Mouse (Mus musculus) retina, embryonic 14.5 days (tissue): ENCODE results near the gene Pa2g4.

Source experiments
- DNase-seq: peaks from one replicate; pipeline ENCODE4 v3.0.0-alpha.2; 2015; ENCODE audit warnings: low spot score

Gene Pa2g4

DNA sequence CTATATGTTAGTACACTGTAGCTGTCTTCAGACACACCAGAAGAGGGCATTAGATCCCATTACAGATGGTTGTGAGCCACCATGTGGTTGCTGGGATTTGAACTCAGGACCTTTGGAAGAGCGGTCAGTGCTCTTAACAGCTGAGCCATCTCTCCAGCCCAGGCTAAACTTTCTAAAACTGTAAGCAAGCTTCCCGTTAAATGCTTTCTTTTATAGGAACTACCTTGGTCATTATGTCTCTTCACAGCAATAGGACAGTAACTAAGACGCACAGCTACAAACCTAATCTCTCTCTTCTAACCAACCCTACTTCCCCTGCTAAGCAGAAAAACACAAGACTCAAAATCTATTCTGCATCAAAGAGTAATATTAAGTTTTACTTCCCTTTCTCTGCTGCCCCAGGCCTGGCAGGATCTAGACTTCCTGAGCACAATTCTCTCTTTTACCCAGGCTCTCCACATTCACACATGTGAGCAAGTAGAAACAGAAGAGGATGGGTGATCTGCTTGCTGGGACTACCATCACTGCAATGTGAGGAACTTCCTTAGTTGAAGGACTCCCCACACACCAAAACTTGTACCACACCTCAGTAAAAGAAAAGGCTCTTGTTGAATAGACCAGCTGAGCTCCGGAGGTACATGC, 30.0 kb downstream of the Pa2g4 start:
- DNase-seq, result no peak

DNA sequence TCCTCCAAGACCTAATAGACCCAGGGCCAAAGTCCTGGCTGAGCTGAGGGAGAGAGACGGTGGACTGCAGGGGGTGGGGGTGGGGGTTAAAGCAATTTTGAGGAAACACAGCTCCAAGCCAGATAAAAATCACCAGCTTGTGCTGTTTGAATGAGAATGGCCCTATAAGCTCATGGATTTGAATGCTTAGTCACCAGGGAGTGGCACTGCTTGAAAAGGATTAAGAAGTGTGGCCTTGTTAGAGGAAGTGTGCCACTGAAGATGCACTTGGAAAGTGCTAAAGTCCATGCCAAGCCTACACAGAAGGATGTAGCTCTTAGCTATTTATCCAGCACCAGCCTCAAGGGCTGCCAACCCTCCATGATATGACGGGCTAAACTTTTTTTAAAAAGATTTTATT, 30.6 kb downstream of the Pa2g4 start:
- no peak for DNase-seq

GRCm38 (mm10) chr10:128526366-128527356, 39.1 kb downstream of the Pa2g4 start:
- no peak for DNase-seq

- peak; percentile 97 for DNase-seq
Measured at GRCm38 (mm10) chr10:128525671-128526308, 40.0 kb downstream of the Pa2g4 start, which contains the start of gene Esyt1. Gene Esyt1 (minus strand): TSS chr10:128525871.

- DNase-seq, result peak; percentile 76
Measured at GRCm38 (mm10) chr10:128524732-128525662, 40.8 kb downstream of the Pa2g4 start.

DNA sequence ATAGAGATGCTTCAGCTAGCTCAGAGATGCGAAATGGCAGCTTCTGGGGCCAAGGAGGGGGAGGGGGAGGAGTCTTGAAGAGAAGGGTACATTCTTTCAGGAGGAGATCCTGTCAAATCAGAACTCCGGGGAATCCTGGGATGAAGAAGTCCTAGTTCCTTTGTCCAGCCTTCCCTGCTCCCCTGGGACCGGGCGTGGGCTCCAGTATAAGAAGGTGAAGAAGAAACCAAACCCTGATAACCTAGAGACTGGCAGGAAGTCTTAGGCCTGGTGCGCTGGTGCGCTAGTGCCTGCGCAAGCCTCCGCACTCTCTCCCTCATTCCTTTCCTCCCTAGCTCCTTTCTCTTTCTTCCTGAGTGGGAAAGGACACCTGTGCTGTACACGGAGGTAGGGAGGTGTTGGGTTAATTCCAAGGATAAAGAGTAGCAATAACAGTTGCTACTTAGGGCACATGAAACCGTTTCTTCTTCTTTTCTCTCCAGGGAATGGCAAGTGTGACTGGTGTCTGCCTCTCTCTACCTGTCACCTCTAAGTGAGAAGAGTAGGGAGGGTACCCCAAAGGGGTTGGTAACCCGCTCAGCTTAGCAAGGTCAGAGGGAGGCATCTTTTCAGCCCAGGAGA, 41.6 kb downstream of the Pa2g4 start:
- DNase-seq, result peak; percentile 63

GRCm38 (mm10) chr10:128522351-128522750, 43.4 kb downstream of the Pa2g4 start:
- no peak for DNase-seq

- no peak for DNase-seq
Measured at GRCm38 (mm10) chr10:128520591-128520990, 45.2 kb downstream of the Pa2g4 start.

GRCm38 (mm10) chr10:128518833-128519232, 47.0 kb downstream of the Pa2g4 start:
- peak; percentile 66 for DNase-seq

DNA sequence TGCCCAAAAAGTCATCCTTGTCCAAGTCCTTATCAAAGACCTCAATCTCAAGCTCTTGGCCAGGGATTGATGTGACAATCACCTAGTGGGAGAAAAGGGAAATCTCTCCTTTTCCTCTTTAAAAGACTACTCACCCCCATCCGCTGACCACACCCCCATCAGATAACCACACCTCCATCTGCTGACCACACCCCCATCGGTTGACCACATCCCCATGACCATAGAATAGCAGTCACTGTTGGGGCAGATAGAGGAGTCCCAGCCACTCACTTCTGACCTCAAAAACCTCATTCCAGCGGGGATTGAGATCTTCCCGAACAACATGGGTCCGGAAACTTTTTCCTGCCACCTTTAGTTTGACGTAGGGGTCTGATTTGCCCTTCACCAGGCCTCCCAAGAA, 49.1 kb downstream of the Pa2g4 start:
- no peak for DNase-seq

GRCm38 (mm10) chr10:128516029-128516428, 49.8 kb downstream of the Pa2g4 start:
- no peak for DNase-seq

DNA sequence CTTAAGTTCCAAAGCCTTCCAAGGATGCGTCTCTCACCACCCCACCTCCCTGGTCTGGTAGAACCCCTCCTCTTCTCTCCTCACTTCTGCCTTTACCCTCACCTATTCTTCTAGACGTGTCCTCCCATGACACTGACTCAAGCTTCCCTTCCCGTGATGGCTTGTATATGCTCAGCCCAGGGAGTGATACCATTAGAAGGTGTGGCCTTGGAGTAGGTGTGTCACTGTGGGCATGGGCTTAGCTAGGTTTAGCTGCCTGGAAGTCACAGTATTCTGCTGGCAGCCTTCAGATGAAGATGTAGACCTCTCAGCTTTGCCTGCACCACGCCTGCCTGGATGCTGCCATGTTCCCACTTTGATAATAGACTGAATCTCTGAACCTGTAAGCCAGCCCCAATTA, 50.7 kb downstream of the Pa2g4 start:
- no peak for DNase-seq

GRCm38 (mm10) chr10:128511761-128512160, 54.0 kb downstream of the Pa2g4 start:
- DNase-seq, result no peak

DNA sequence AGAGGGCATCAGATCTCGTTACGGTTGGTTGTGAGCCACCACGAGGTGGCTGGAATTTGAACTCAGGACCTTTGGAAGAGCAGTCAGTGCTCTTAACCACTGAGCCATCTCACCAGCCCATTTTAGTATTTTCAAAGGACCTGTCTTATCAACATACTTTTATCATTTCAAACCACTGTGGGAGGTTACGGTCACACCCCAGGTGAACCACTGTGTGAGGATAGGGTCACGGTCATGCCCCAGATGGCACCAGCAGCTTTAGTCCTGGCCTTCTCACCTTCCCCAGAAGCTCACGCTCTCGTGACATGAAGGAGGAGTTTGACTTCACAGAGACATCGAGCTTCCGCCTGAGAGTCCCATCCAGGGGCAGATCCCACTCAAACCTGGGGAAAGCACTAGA, 54.6 kb downstream of the Pa2g4 start:
- DNase-seq, result no peak

DNA sequence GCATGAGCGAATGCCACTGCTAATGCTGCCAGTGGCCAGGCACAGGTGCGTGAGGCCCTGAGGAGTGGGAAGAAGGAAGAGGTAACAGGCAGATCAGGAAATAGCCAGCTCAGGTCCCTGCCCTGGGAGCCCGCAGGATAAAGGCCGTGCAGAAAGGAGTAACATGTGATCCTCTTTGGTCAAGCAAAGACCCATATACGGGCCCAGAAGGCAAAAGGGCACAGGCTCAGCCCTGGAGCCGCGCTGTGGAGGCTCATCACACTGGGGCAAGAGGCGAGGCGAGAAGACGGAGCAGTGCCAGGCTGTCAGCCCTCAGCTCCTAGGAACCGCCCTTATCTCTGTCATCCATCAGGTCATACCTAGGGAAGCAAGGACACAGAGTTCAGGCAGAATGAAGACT, 55.5 kb downstream of the Pa2g4 start:
- no peak for DNase-seq

GRCm38 (mm10) chr10:128509831-128510230, 56.0 kb downstream of the Pa2g4 start:
- DNase-seq, result no peak

- DNase-seq, result no peak
Measured at GRCm38 (mm10) chr10:128509203-128509602, 56.6 kb downstream of the Pa2g4 start.

DNA sequence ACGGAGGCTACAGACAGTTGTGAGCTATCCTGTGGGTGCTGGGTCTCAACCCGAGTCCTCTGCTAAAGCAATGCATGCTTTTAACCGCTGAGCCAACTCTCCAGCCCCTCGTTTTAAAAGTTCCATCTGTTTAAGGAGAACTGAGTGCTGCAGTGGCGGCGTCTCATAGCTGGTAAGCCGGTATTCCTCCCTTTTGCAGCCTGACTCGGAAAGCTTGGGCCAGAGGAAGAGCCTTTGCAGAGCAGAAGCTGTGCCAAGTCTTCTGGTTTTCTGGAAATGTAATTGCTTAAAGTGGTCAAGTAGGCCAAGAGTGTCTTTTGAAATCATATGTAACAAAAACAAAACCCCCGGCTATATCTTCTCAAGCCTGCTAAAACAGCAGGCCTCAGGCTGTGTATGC, 57.5 kb downstream of the Pa2g4 start:
- DNase-seq, result no peak
